Mouse (Mus musculus) neural tube, embryonic 13.5 days (tissue): ENCODE measurements at regions not wholly inside any gene's neighbourhood (a gene's known extent, or its start where the extent isn't known, plus 50 kb on each side); places are given as distances from the start of the nearest gene placed in this dataset.

Experiments
- ATAC-seq: fragments of 200-750 bp; cut with Nextera tagmentation; 2 replicates; pipeline ENCODE4 v1.8.0; 2017; ENCODE audit warnings: low read depth, mild to moderate bottlenecking, moderate TSS enrichment, moderate library complexity
- H3K27ac ChIP-seq: fragments of 300-500 bp; sonication (generic); replicated peaks from 2 replicates; pipeline ENCODE4 v1.5.1; 2015; ENCODE audit warnings: moderate library complexity, mild to moderate bottlenecking, inconsistent platforms
- H3K27me3 ChIP-seq: fragments of 300-500 bp; sonication (generic); 2 replicates; pipeline ENCODE4 v1.6.1; 2015; ENCODE audit warnings: mild to moderate bottlenecking, inconsistent platforms
- H3K36me3 ChIP-seq: fragments of 300-500 bp; sonication (generic); 2 replicates; pipeline ENCODE4 v1.6.1; 2015; ENCODE audit warnings: mild to moderate bottlenecking, inconsistent platforms
- H3K4me1 ChIP-seq: fragments of 300-500 bp; sonication (generic); replicated peaks from 2 replicates; pipeline ENCODE4 v1.6.1; 2015; ENCODE audit warnings: inconsistent platforms
- H3K4me2 ChIP-seq: fragments of 300-500 bp; sonication (generic); 2 replicates; pipeline ENCODE4 v1.6.1; 2015; ENCODE audit warnings: inconsistent platforms, mild to moderate bottlenecking, moderate library complexity
- H3K4me3 ChIP-seq: fragments of 300-500 bp; sonication (generic); 2 replicates; pipeline ENCODE4 v1.5.1; 2015; ENCODE audit warnings: mild to moderate bottlenecking, inconsistent platforms
- H3K9ac ChIP-seq: fragments of 300-500 bp; sonication (generic); 2 replicates; pipeline ENCODE4 v1.6.1; 2015; ENCODE audit warnings: moderate library complexity, mild to moderate bottlenecking, inconsistent platforms
- H3K9me3 ChIP-seq: fragments of 300-500 bp; sonication (generic); 2 replicates; pipeline ENCODE4 v1.6.1; 2016; ENCODE audit warnings: inconsistent platforms
- WGBS: fragments of 180-500 bp; shearing (Covaris S2); methylation state at CpG from one replicate; pipeline ENCODE4 v1.1.7; 2015; 5-methylcytosine and 5-hydroxymethylcytosine counted together

- H3K4me3 ChIP-seq: no peak overlapping the region
- no peak for ATAC-seq
Observed at GRCm38 (mm10) chr13:90404392-90404791, 315.0 kb upstream of the Xrcc4 start.

GRCm38 (mm10) chr13:90402061-90402460 lies 312.7 kb upstream of the Xrcc4 start:
- Histone ChIP-seq H3K27ac (no peak overlapping the region), H3K9ac (no peak overlapping the region), H3K36me3 (no peaks in the 10 kb centered on the region), H3K4me2 (no peak overlapping the region), H3K4me3 (no peak overlapping the region), H3K27me3 (no peaks in the 10 kb centered on the region), H3K4me1 (no peaks in the 10 kb centered on the region), H3K9me3 (no peaks in the 10 kb centered on the region)
- ATAC-seq: no peak
- 21% methylated on average over 1 of the region's 1 CpGs for WGBS

More at GRCm38 (mm10) chr13:90404392-90404791, 315.0 kb upstream of the Xrcc4 start:
- Histone ChIP-seq H3K27ac (no peak overlapping the region), H3K9ac (no peak overlapping the region), H3K27me3 (no peaks in the 10 kb centered on the region), H3K4me1 (no peaks in the 10 kb centered on the region), H3K36me3 (no peaks in the 10 kb centered on the region), H3K9me3 (no peaks in the 10 kb centered on the region), H3K4me2 (no peak overlapping the region)
- 88% methylated on average over 4 of the region's 4 CpGs for WGBS

- no peak overlapping the region for H3K27ac ChIP-seq
- H3K27me3 ChIP-seq: no peaks in the 10 kb centered on the region
- WGBS: 11% methylated on average over 1 of the region's 1 CpGs
- no peaks in the 10 kb centered on the region for H3K36me3 ChIP-seq
- H3K4me3 ChIP-seq: no peak overlapping the region
- H3K4me1 ChIP-seq: no peaks in the 10 kb centered on the region
- H3K4me2 ChIP-seq: no peak overlapping the region
- H3K9me3 ChIP-seq: no peaks in the 10 kb centered on the region
- ATAC-seq: no peak
- no peak overlapping the region for H3K9ac ChIP-seq
Observed at GRCm38 (mm10) chr13:90401496-90401895, 312.1 kb upstream of the Xrcc4 start.

- Histone ChIP-seq H3K4me1 (0 out of 2 replicates have a peak, but pooled peaks cover 4% of the 10 kb centered on the region), H3K4me2 (no peak overlapping the region), H3K36me3 (no peaks in the 10 kb centered on the region), H3K4me3 (no peak overlapping the region), H3K9ac (no peak overlapping the region), H3K27me3 (no peaks in the 10 kb centered on the region), H3K27ac (no peak overlapping the region), H3K9me3 (no peaks in the 10 kb centered on the region)
- ATAC-seq: no peak
- WGBS: 74% methylated on average over 8 of the region's 8 CpGs
Observed at GRCm38 (mm10) chr13:90395274-90396023, 306.0 kb upstream of the Xrcc4 start.

GRCm38 (mm10) chr13:90394815-90395241 lies 305.4 kb upstream of the Xrcc4 start:
- Histone ChIP-seq H3K27me3 (no peaks in the 10 kb centered on the region), H3K4me1 (0 out of 2 replicates have a peak, but pooled peaks cover 4% of the 10 kb centered on the region), H3K9me3 (no peaks in the 10 kb centered on the region), H3K4me3 (no peak overlapping the region), H3K4me2 (no peak overlapping the region), H3K27ac (no peak overlapping the region; the same call in 1 of the 2 replicates), H3K9ac (no peak overlapping the region), H3K36me3 (no peaks in the 10 kb centered on the region)
- peak; percentile 32; the same call in 1 of the 2 replicates for ATAC-seq
- 47% methylated on average over 5 of the region's 5 CpGs for WGBS

GRCm38 (mm10) chr13:90392415-90392814 lies 303.0 kb upstream of the Xrcc4 start:
- Histone ChIP-seq H3K27me3 (0 out of 2 replicates have a peak, but pooled peaks cover 3% of the 10 kb centered on the region), H3K9ac (no peak overlapping the region), H3K36me3 (no peaks in the 10 kb centered on the region), H3K4me1 (0 out of 2 replicates have a peak, but pooled peaks cover 4% of the 10 kb centered on the region), H3K4me3 (no peak overlapping the region), H3K4me2 (no peak overlapping the region), H3K9me3 (no peaks in the 10 kb centered on the region), H3K27ac (no peak overlapping the region)
- no peak for ATAC-seq

- 40% methylated on average over 3 of the region's 3 CpGs for WGBS
- Histone ChIP-seq H3K4me3 (no peak overlapping the region), H3K27ac (no peak overlapping the region; the same call in 1 of the 2 replicates)
Observed at GRCm38 (mm10) chr13:90376619-90377018, 287.2 kb upstream of the Xrcc4 start.

GRCm38 (mm10) chr13:90376207-90376606 lies 286.8 kb upstream of the Xrcc4 start:
- ATAC-seq: peak; percentile 78
- Histone ChIP-seq H3K9ac (no peak overlapping the region), H3K36me3 (no peaks in the 10 kb centered on the region), H3K9me3 (no peaks in the 10 kb centered on the region), H3K4me3 (no peak overlapping the region), H3K27ac (no peak overlapping the region), H3K4me1 (peaks cover 8% of the 10 kb centered on the region), H3K27me3 (peaks cover 6% of the 10 kb centered on the region; the same call in 1 of the 2 replicates), H3K4me2 (no peak overlapping the region)
- 35% methylated on average over 6 of the region's 6 CpGs for WGBS

More at GRCm38 (mm10) chr13:90376619-90377018, 287.2 kb upstream of the Xrcc4 start:
- no peak overlapping the region for H3K4me2 ChIP-seq
- no peak overlapping the region for H3K9ac ChIP-seq
- peaks cover 8% of the 10 kb centered on the region for H3K4me1 ChIP-seq
- H3K9me3 ChIP-seq: no peaks in the 10 kb centered on the region
- H3K27me3 ChIP-seq: peaks cover 6% of the 10 kb centered on the region; the same call in 1 of the 2 replicates
- no peaks in the 10 kb centered on the region for H3K36me3 ChIP-seq
- ATAC-seq: peak; percentile 79

GRCm38 (mm10) chr13:90371415-90372150 lies 282.2 kb upstream of the Xrcc4 start:
- no peak overlapping the region for H3K27ac ChIP-seq
- H3K9ac ChIP-seq: no peak overlapping the region
- no peaks in the 10 kb centered on the region for H3K9me3 ChIP-seq
- H3K27me3 ChIP-seq: peaks cover 6% of the 10 kb centered on the region; the same call in 1 of the 2 replicates
- peaks cover 6% of the 10 kb centered on the region for H3K4me1 ChIP-seq
- H3K36me3 ChIP-seq: no peaks in the 10 kb centered on the region
- no peak overlapping the region for H3K4me2 ChIP-seq
- WGBS: 59% methylated on average over 4 of the region's 4 CpGs
- no peak for ATAC-seq
- H3K4me3 ChIP-seq: no peak overlapping the region

- no peak overlapping the region for H3K27ac ChIP-seq
- no peak overlapping the region for H3K4me3 ChIP-seq
- ATAC-seq: no peak
- no peaks in the 10 kb centered on the region for H3K4me1 ChIP-seq
- no peaks in the 10 kb centered on the region for H3K36me3 ChIP-seq
- no peaks in the 10 kb centered on the region for H3K9me3 ChIP-seq
- WGBS: 86% methylated on average over 3 of the region's 3 CpGs
- H3K9ac ChIP-seq: no peak overlapping the region
- H3K4me2 ChIP-seq: no peak overlapping the region
- peaks cover 6% of the 10 kb centered on the region; the same call in 1 of the 2 replicates for H3K27me3 ChIP-seq
Observed at GRCm38 (mm10) chr13:90370746-90371414, 281.5 kb upstream of the Xrcc4 start.

GRCm38 (mm10) chr13:90364518-90365027 lies 275.2 kb upstream of the Xrcc4 start:
- Histone ChIP-seq H3K9me3 (no peaks in the 10 kb centered on the region), H3K4me3 (no peak overlapping the region), H3K27me3 (no peaks in the 10 kb centered on the region; the same call in 1 of the 2 replicates), H3K9ac (no peak overlapping the region), H3K4me1 (0 out of 2 replicates have a peak, but pooled peaks cover 3% of the 10 kb centered on the region), H3K4me2 (no peak overlapping the region), H3K27ac (no peak overlapping the region), H3K36me3 (no peaks in the 10 kb centered on the region)
- WGBS: 80% methylated on average over 4 of the region's 4 CpGs
- no peak for ATAC-seq
